Mouse (Mus musculus) R1 (cell line): ENCODE results near the gene Capn9.

Experiments used
- DNase-seq: peaks from one replicate; pipeline ENCODE4 v3.0.0-alpha.2; 2018; ENCODE audit warnings: low read depth, low spot score

Capn9 gene

DNA sequence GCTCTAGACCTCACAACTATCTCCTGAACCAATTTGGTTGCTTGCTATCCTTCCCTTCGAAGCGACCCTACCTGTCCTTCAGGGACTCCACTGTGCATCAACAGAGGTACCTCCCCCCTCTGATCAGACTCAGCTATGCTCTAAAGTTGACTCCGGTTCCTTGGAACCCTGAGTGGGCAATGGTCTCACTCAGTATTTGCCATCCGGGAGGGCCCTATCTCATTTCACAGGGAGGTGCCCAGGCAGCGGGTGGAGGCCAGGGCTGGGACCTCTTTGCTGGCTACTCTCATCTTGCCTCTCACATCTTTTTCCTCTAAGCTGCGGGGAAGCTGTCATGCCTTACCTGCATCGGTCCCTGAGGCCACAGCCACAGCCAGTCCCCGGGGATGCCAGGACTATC lies at the start of gene Capn9:
TSS of gene Capn9 (plus strand) at position 301 of the 400 bp plus-strand sequence.
- DNase-seq, result no peak

DNA sequence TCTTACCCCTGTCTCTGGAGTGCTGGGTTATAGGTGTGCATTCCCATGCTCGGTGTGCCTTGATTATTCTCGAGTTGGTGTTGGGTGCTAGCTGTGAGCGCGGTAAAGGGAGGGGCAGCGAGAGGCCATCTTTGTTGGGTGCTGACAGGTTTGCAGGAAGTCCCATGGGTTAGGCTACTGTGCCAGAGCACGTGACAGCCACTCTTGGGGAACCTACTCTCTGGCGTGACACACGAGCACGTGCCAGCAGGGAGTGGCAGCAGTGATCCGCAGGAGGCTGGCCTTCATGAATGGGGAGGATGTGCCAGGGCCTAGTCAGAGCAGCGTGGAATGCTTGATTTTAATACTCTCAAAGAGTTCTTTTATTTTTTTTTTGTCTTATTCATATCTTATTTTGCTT lies 49.6 kb upstream of the Capn9 start:
- no peak for DNase-seq

DNA sequence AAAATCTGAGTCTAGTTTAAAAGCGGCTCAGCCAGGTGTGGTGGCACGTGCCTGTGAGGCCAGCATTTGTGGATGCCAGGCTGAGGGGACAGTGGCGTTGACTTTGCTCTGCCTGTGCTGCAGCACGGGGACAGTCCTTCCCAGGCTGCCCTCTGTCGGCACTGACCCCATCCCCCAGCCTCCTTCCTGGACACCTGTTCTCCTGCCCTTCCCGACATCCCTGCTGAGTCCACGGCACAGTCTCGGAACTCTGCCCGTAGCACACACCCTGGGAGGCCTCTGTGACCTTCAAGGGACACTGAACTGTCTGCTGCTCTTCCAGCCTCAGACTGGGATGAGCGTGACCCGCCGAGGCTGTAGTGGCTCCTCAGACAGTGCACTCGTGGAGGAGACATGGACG lies 45.8 kb upstream of the Capn9 start:
- DNase-seq, result no peak

DNA sequence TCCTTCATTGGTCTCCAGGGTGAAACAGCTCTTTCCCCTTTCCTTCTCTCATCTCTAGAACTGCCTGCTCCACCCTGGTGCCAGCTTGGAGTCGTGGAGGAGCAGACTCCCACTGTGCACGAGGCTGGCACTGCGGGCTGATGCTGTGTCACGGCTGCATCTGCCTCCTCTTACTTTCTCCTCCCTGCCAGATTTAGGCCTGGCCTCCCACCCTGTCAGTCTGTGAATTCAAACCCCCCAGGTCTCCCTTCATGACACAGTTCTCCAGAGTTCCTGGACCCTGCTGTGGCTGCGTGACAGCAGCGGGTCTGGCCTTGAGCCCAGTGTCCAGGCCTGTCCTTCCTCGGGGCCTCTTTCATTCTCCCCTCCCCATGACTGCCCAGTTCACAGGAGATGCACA lies 45.4 kb upstream of the Capn9 start:
- no peak for DNase-seq

DNA sequence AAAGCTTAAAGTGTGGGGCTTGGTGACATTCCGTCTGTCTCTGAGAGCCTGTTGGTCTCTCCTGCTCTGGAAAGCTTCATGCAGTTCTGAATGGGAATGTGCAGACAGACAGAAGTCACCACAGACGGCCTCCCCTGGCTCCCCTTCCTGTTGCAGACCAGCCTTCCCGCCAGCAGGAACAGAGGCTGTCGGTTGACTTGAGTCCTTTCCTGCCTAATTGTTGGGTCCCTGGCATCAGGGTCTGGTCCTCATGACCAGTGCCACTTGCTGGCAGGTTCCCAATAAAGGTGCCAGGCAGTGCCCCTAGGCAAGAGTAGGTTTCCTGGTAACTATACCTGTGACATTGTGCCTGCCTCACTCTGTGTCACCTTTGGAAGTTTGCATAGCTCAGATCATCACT lies 44.9 kb upstream of the Capn9 start:
- no peak for DNase-seq

DNA sequence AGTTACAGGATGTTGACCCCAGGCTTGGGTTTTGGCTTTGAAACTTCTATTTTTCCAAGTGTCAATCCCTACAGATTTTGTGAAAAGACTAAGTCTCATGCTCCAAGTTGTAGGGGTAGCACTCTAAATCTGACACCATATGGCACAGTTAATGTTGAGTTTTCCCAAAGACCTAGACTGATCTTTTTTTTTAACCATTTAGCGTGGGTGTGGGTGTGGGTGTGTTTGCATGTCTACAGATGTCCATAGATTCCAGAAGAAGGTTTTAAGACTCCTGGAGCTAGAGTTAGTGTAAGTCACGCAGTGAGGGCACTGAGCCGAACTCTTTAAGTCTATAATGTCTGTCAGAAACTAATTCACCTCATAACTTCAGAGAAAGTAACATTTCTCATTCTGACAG lies 43.3 kb upstream of the Capn9 start:
- DNase-seq, result no peak

DNA sequence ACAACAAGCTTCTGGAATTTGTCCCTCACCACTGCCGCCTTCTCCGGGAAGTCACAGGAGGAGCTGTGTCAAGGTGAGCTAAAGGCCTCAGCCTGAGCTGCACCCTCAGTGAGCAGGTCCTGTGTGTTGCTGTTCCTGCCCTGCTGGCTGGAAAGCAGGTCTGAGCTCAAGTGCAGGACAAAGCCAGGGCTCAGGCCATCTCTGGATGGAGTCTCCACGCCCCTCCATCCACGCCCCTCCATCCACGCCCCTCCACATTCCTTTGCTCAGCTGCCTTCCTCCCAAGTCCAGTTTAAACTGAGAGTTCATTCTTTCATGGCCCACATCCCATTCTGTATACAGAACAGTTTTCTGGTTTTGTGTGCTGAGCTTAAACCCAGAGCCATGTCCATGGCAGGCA lies 40.5 kb upstream of the Capn9 start:
- peak; percentile 64 for DNase-seq

DNA sequence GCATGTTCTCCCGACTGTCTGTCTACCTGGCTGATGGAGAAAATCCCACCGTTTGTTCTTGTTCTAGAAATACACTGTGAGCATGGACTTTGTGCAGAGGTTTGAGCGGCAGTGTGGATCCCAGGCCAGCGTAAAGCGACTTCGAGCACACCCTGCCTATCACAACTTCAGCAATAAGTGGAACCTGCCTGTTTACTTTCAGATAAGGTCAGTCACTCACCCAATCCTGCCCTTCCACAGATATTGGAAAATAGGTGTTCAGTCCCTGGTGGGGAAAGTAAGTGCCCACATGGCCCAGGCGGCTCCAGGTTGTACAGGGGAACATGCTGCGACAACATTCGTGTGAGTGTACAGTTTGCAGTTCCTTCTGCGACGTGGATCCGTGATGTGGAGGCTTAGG lies 35.0 kb upstream of the Capn9 start:
- no peak for DNase-seq

DNA sequence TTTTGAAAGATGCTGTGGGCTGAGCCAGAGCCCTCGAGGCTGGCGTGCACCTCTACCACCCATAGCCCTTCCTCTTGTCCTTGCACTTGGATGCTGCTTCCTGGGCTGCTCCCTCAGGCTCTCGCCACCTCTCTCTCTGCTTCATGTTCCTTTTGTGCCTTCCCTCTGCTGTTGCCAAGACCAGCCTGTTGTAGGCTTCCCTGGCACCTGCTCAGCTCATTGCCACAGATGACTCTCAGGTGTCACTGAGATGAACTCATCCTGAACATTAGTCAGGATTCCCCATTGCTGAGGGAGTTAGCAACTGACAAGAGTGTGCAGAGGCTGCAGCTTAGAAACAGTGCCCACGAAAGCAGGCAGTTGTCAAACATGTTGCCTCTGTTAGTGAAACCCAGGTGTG lies 33.9 kb upstream of the Capn9 start:
- no peak for DNase-seq

DNA sequence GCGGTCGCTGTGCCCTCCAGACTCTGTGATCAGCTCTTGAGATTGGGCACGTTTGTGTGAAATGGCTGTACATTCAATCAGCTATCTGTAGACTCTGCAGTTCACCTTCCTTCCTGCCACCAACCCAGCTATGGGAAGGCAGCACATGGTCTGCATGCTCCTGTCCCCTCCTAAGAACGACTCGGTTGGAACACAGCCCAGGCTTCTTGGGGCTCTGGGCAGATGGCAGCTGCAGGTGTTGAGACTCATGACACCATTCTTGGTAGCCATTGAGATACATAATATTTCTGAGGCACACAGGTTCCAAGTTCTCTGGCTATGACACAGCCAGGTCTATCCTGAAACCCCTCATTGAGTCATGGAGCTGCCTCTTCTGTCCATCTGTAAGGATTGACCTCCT lies 32.6 kb upstream of the Capn9 start:
- DNase-seq, result no peak

DNA sequence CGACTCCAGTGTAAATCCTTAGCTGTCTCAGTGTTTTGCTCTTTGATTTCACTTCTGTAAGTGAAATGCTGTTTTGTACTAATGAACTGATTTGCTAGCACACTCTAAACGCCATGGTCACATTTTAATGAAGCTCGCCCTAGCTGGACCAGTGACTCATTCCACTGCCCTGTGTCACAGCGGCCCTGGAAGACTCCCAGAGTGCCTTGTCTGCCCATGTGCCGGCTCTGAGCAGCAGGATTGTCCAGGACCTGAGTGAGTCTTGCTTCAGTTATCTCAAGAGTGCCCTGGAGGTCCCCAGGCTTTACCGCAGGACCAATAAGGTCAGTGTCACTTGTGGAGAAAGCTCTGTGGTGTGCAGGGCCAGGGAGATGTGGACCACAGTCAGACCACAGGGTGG lies 29.5 kb upstream of the Capn9 start:
- no peak for DNase-seq

DNA sequence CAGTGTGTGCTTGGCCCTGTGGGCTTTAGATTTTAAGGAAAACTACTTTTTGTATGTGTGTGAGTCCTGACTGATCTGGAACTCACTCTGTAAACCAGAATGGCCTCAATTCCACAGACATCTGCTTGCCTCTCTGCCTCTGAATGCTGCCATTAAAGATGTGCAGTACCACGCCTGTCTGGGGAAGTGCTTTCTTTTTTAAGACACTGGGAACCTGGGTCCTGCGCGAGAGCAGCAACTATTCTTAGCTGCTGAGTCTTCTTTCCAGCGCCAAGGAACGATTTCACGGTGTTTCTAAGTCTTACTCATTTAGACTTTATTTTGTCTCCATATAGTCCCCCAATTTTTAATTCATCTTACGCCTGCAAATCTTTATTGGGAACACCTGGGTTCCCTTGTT lies 29.1 kb upstream of the Capn9 start:
- no peak for DNase-seq

DNA sequence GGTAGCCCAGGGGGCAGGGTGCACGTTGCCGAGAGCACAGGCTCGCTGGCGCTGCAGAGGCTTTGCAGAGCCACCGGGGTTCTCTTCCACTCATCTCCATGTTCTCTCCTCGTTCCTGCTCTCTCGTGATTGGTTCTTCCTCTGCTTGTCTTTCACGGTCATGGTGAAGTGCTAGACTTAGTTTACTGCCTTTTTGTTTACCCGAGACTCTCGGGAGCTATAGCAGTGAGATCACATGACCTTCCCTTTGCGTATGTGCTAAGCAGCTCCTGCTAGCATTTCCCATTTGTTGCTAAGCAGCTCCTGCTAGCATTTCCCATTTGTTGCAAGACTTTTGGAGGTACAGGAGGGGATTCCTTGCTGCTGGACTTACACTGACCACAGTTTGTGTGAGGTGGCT lies 28.6 kb upstream of the Capn9 start:
- no peak for DNase-seq

DNA sequence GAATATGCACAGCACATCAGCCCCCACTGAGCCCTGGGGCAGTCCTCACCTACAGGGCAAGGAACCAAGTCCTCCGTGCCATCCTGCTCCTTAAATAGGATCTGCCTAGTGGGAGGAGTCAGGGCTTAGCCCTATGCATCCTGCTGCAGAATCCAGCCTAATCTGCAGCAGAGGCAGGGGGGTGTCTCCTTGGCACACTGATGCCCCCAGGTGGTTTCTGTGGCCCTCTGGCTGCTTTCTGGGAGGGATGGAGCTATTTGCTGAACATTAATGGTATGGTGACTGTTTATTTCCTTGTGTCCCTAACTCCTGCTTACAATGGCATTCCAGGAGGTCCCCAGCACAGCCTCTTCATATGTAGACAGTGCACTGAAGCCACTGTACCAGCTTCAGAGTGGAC lies 27.7 kb upstream of the Capn9 start:
- peak; percentile 77 for DNase-seq

DNA sequence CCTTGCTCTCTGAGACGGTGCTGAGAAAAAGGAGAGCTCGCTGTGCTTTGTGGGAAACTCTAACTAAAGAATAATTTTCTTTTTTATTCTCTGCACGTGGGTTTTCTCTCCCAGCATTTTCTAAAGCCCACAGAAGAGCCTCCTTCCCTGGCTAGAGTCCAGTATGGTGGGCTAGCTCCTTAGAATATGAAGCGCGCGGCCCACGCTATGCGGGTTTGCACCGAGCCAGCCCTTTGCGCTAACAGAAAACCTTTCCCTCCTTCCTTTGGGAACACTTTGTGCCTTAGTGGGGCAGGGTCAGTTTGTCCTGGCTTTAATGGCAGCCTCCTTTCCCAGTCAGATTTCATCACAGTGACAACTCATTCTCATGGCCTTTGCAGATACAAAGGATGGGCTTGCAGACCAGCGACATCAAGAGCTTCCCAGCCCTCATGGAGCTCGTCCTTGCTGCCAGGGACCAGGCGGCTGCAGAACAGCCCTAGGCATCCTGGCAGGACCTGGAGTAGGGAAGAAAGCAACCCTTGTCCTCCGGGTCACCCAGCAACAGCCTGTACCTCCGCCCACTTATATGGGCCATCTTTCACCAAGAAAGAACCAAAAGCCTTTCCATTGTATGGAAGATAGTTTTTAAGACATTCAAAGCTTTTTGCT lies 24.8 kb upstream of the Capn9 start:
- no peak for DNase-seq

DNA sequence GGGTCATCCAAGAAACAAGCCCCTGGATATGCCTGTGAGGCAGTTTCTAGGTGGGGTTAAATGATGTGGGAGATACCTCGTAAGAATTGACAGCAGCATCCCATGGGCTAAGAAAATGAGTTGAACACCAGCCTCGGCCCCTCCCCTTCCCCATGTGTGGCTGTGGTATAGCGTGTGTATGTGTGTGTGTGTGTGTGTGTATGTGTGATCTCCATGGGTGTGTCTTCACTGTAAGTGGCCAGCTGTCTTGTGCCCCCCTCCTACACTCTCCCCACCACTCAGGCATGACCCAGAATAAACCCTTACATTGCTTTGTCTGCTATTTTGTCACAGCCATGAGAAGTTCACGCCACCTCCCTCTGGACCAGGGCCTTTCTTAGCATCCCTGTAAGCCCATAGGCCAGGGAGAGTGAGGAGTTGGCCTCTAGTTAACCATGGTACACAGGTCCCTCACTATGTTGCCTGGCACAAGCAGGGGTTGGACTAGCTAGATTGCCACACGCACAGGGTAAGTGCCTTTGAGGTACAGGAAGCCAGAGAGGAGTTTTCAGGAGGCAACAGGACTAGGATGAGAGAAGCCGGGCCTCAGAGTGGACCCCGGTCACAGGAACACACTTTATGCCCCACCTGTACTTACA lies 20.7 kb upstream of the Capn9 start:
- DNase-seq, result no peak

DNA sequence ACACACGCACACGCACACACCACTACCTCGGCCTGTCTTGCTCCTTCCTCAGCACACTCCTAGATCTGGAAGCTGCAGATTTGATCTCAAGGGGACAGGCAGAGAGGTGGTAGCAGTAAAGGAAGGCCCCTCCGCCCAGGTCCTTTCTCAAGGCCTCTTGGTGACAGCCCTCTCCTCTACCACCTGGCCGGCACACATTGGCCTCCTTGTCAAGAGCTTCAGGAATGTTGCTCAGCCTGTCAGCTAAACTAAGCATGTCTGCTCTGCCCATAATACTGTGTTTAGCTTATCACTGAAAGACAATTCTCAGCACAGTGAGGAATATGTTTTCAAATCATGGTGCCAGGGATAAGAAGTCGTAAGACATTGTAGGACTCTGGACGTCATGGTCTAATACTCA lies 19.7 kb upstream of the Capn9 start:
- DNase-seq, result no peak

DNA sequence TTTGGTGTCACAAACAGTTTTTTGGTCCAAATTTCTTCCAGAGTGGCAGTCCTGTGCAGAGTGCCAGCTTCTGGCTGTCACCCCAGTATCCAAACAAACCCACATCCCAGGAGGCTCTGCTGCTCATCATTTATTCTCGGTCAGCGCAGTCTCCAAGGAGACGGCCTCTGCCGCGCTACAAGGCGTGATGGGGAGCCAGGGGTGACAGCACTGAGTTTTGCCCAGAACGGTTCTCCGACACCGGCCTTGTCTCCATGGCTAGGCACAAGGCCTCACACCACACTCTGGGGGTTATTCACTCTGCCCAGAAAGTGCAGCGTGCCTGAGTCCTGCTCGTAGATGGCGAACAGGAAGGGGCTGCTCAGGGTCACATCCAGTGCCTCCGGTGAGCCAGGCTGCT lies 19.3 kb upstream of the Capn9 start:
- no peak for DNase-seq

DNA sequence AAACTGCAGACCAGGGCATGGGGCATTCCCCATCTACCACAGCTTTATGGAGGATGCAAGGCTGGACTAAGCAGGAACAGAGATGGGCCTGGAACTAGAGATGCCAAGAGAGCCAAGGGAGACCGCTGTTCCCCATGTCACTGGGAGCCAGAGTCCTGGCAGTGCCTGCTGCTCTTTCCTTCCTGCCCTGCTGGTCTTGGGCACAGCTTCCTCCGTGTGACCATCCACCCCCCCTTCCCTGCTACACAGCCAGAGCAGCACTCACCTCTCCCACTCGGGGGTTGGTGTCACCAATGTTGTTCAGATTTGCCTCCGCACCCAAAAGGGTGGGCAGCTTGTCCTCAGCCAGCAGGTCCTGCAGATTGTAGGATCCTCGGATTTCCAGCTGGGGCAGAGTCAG lies 18.4 kb upstream of the Capn9 start:
- DNase-seq, result no peak

DNA sequence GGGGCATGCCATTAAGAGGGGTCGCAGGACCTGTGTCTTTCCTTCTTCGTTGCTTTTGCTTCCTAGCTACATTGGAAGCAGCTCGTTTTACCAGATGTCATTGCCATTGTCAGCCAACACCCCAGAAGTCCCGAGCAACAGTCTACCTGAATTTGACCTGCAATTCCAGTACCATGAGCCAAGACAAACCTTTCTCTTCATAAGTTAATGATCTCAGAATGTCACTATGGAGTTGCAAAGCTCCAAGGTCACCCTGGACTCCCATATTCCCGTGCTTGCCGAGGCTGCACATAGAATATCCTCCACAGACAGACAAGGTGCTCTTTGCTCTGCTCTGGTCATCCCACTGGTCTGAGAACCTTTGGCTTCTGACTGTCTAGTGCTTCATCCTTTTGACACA lies 8.8 kb upstream of the Capn9 start:
- DNase-seq, result no peak

DNA sequence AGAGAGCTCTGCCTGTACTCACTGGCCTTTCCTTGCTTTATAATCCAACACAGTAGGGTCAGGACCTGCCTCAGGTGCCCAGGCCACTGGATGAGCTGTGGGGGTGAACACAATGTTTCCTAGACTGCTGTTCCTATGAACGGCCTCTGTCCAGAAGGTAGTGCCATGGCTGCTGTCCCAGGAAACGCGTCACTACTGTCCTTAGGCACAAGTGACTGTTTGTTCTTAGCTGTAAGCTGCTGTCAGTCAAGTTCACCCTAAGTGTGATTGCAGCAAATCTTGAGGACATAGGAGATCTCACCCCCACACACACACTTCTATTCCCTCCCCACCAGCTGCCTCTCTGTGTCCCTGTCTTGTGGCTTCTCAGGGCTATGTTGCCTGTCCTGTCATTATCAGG lies 8.3 kb upstream of the Capn9 start:
- no peak for DNase-seq

DNA sequence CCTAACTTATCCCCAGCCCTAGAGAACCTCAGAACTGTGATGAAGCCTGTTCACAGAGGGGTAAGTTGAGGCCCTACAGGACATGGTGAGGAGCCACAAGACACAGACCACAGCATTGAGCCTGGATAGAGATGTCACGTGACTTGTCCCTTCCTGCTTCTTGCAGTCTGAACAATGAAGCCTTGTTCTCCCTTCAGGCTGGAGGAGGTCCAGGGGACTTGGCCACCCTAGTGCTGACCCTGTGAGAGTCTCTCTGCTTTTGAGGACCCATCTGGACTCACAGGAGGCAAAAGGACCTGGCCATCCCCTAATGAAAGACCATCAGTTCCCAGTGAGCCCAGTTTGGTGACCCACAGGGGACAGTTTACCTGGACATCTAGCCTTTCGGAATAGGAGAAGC lies 6.8 kb upstream of the Capn9 start:
- DNase-seq, result no peak

DNA sequence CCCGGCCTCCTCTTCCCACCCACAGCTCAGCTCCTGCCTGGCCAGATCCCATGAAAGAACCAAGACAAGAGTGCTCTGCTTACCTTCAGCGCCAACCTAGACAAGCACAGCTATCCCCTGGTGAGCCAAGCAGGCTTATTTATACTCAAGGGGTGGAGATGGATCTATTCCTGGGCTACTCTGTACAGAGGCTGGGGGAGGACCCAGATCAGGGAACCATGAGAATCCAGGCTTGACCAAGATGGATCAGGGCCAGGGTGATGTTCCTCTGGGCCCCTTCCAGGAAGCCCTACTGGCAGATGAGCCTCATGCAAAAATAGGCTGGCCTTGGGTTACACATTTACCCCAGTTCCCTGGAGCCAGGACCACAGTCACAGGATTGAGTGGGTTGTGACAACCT lies 6.3 kb upstream of the Capn9 start, which contains the start of gene Agt:
TSS of gene Agt (minus strand) at position 114 of the 400 bp plus-strand sequence.
- no peak for DNase-seq
